Mouse (Mus musculus): ENCODE results near the gene Taf6l. TPM values are rescaled to one million over a fixed set of nuclear protein-coding genes. Genes with fewer than 3 reads are reported as not detected.

Gene Taf6l
- total RNA-seq (2015; ENCODE audit: low replicate concordance): 6.7 and 24.1 TPM in 2 replicates
- 10.5 and 10.9 TPM in 2 replicates for total RNA-seq (2017; ENCODE audit: low replicate concordance)

DNA sequence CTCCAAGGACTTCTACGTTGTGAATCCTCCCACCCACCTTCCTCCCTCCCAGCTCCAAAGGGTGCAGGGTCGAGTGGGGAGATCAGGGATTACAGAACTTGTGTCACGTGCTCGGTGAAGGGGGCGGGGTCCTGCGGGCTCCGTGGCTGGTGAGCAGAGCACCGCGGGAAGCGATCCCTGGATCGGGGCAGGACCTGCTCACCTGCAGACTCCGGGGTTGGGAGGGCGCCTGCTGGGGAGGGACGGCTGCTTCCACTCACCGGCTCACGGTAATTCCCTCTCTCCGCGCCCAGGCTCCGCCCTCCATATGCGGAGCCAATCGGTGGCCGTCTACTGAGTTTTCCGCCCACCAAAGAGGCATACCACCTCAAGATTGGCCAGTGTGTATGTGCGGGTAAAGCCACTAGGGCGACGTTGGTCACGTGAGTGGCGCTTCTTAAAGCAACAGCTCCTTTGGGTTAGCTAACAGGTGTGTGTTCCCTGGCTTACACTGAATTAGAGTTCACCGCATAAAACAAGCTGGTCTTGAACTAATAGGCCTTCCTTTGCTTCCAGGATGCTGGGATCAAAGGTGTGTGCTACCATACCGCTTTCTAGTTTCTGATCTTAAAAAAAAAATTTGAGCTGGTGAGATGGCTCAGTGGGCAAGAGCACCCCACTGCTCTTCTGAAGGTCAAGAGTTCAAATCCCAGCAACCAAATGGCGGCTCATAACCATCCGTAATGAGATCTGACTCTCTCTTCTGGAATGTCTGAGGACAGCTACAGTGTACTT, at the start of gene Taf6l:
Taf6l (minus strand) TSS at position 410 of the 774 bp plus-strand sequence.
- ATAC-seq (replicated peaks; ENCODE audit: low FRiP score, poor library complexity, severe bottlenecking): peak; percentile 99

DNA sequence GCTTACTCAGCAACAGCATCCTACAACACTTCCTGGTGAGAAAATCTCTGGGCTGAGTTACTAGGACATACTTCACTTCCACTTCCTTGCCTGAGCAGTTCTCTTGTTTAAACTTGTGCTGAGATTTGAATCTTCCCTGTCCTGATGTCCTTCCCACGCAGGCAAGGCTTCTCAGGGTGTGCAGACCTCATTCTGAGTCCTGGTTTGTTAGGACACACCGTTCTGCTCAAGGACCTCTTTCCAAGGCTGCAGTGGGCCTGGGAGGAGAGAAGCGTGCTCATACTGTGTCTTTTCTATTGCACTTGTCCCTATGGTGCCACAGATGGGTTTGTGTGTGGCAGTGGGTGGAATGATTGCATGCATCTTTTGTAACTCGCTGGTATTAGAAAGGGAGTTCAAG, 46.8 kb upstream of the Taf6l start:
- ATAC-seq (replicated peaks; ENCODE audit: low FRiP score, poor library complexity, severe bottlenecking): no peak

DNA sequence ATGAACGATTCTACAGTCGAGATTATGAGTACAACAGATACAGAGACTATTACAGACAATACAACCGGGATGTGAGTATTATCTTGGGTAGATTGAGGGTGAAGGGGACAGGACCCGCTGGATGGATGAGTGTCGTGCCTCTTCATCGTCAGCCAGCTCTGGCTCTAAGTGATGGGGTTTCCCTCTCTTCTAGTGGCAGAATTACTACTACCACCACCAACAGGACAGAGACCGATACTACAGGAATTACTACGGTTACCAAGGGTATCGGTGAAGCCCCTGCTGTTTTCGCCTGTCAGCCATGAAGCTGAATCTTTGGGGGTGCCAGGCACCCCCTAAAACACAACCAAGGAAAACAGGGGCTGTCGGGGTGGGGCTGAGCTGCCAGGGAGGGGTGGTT, 45.0 kb upstream of the Taf6l start:
- ATAC-seq (replicated peaks; ENCODE audit: low FRiP score, poor library complexity, severe bottlenecking): no peak

DNA sequence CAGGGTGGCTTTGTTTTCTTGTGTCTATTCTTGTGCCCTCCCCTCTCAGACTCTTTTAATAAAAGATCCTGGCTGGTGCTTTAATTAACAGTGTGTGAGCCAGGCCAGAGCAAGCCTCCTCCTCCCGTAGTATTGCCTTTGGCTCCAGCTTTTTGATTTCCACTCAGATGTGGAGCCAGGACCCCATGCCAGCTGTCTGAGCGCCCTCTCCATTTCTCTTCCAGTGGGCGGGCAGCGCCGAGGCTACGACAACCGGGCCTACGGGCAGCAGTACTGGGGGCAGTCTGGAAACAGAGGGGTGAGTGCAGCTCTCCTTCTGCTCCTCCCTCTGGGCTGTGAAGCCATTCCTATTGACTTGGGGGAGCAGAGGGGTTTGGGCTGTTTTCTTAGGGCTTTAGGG, 44.4 kb upstream of the Taf6l start:
- no peak for ATAC-seq (replicated peaks; ENCODE audit: low FRiP score, poor library complexity, severe bottlenecking)

DNA sequence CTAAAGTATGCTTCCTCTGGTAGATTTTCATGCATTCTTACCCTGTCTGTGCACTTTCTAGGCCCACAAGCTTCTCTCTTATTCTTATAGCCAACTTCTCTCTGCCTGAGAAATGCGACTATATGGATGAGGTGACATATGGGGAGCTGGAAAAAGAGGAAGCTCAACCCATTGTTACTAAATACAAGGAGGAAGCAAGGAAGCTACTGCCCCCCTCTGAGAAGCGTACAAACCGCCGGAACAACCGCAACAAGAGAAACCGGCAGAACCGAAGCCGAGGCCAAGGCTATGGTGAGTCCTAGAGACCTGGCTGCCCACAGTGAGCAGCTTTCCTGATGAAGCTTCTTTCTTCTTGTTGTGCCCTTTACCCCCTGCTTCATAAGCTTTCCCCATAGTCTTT, 43.4 kb upstream of the Taf6l start, which contains the start of gene AC129217.1:
AC129217.1 (plus strand) TSS at position 114 of the 400 bp plus-strand sequence.
- ATAC-seq (replicated peaks; ENCODE audit: low FRiP score, poor library complexity, severe bottlenecking): no peak

DNA sequence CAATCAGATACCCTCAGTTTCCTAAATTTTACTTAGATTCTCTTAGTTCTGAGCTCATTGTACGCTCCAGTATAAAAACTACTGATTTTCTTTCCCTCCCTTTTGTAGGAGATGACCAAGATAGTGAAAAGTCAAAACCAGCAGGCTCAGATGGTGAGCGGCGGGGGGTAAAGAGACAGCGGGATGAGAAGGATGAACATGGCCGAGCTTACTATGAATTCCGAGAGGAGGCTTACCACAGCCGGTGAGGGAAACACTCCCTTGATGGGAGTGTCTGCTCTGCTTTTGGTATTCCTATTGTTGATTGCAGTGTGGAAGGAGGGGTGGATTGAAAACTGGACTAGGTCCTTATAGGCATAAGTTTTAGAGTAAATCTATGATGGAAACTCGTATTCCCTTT, 36.5 kb upstream of the Taf6l start:
- ATAC-seq (replicated peaks; ENCODE audit: low FRiP score, poor library complexity, severe bottlenecking): no peak

DNA sequence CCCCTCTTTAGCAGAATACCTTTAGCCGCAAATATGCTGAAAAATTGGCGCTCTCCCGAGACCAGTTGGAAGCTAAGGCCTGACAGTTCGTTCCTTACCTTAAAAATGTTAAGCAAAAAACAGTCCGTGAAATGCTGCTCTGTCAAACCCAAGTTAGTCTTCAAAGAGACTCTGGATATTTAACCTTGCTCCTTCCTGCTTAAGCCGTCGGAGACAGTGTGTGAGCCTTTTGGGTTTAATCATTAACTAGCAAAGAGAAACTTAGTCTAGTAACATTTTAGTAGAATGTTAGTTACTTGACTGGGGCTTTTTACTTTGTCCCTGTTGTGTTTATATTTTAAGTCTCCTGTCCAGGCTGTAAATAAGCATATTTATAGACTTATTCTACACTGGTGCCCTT, 34.9 kb upstream of the Taf6l start:
- ATAC-seq (replicated peaks; ENCODE audit: low FRiP score, poor library complexity, severe bottlenecking): no peak

DNA sequence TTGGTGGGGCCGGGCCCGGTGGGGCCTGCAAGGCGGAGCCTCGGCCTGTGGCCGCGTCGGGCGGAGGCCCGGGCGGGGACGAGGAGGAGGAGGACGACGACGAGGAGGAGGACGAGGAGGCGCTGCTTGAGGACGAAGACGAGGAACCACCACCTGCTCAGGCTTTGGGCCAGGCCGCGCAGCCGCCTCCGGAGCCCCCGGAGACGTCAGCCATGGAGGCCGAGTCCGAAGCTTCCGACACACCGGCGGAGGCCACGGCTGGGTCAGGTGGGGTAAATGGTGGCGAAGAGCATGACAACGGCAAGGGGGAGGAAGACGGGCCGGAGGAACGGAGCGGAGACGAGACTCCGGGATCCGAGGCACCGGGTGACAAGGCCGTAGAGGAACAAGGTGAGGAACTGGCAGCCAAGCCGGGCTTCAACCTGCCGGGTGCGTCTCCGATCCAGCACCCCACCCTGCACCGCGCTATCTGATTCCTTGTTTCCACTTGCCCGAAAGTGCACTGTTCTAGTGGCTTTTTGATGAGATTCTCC, 34.3 kb upstream of the Taf6l start:
- peak; percentile 48 for ATAC-seq (replicated peaks; ENCODE audit: low FRiP score, poor library complexity, severe bottlenecking)

DNA sequence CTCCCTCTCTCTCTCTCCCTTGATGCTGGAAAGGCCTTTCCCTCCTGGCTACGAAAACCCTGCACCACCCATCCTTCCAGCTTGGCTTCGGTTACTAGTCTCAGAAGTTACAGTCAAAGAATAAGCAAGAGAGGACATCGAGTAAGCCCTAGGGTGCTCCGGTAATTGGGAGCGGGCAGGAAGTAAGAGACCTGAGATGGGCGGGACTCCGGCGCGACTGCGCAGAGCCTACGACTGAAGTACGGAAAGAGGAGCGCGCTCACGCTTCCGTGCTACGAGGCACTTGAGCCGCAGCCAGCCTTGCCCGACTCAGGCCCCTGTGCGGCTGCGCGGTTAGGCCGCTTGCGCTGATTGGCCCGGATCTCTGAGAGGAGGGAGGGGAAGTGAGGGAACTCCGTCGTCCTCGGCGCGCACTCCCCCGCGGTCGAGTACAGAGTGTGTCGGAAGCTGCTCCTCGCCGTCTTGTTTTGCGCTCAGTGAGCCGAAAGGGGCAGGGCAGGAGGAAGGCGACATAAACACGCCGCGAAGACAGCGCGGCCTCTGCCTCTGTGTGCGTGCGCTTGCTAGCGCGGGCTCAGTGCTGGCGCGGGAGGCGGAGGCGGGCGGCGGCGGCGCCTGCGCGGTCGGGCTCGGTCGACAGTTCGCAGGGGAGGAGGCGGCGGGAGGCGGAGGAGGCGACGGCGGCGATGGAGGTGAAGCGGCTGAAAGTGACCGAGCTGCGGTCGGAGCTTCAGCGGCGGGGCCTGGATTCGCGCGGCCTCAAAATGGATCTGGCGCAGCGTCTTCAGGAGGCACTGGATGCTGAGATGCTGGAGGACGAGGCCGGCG, 33.6 kb upstream of the Taf6l start, which contains the start of gene Hnrnpul2:
Hnrnpul2 (plus strand) TSS at position 415 of the 828 bp plus-strand sequence.
- ATAC-seq (replicated peaks; ENCODE audit: low FRiP score, poor library complexity, severe bottlenecking): peak; percentile 83

DNA sequence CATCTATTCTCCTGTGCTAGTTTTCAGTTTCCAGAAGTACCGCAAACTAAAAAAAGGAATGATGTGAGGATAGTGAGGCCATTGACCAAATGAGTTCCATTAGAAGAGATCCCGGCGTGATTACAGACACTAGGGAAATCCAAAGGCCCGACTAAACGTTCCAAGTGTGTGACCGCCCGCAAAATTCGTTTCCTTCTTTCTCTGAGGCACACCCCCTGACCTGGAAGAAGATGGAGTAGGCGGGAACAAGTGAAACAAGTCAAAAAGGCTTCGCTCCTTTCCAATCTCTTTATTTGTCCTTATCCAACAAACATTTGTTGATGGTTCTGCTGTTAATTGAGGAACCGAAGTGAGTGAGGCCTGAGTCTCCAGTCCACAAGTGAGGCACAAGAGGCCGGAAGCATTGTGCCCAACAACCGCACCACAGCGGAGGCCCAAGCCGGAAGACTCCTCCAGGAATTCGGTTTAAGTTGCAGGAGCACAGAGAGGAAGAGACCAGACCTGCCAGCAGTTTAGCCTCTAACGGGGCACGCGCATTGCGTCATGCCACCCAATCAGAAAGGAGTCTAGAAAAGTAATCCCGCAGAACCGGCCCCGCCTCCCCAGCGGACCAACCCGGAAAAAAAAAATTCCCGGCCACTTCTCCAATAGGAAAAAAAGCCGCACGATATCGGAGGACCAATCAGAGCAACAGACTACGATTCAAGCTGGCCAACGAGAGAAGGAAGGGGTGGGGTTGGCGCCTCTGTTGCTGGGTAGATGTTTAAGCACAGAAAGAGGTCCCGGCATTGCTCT, 32.8 kb upstream of the Taf6l start, which contains the start of gene Ttc9c:
Ttc9c (minus strand) TSS at position 533 of the 795 bp plus-strand sequence.
- ATAC-seq (replicated peaks; ENCODE audit: low FRiP score, poor library complexity, severe bottlenecking): peak; percentile 78

DNA sequence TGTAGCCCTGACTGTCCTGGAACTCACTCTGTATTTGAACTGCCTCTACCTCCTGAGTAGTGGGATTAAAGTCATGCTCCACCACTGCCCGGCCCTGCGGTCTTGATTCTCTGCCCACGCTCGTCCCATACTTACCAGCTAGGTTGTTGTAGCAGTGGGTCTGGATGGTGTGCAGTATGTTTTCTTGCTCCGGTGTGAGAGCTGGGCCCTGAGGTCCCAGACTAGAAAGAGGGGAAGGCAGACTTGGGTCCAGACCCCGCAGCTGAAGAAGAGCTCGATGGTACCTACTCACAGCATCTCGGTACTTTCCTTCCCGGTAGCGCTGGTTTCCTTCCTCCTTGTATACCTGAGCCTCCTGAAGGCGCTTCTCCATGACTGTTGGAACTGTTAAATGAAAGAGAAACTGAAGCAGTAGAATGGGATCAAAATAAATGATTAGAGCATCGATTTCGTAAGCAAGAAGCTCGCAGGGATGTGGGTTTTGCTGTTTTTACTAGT, 32.1 kb upstream of the Taf6l start:
- no peak for ATAC-seq (replicated peaks; ENCODE audit: low FRiP score, poor library complexity, severe bottlenecking)

DNA sequence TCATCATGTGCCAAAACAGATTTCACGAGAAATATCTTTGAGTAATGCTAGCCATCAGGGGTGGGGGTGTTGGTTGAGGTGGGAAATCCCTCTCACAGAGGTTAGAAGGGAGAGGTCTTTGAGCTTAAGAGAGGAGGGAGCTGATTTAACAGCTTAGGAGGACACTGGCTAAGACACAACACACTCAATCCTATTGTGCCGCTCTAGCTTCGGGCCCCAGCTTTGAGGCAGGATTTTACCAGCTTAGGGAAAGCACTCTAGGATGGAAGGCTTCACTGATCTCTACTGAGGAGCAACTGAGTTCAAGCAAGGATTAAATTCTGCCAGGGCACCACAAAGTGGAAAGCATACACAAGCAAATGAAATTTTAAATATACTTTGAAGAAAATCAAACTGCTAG, 30.8 kb upstream of the Taf6l start:
- no peak for ATAC-seq (replicated peaks; ENCODE audit: low FRiP score, poor library complexity, severe bottlenecking)

DNA sequence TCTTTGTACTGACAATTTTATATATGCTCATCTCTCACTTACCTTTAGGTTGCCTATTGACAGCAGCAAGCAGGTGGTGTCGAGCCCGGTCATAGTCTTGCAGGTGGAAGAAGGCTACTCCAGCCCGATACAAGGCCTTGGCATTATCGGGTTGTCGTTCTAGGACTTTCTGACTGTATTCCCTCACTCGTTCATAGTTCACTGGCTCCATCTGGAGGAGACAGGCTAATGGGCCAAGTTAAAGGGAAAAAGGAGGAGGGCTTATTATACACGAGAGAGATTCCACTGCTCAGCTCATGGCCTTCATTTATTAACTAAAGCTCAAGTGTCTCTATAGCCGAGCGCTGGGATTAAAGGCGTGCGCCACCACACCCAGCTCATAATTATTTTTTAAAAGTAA, 29.6 kb upstream of the Taf6l start:
- no peak for ATAC-seq (replicated peaks; ENCODE audit: low FRiP score, poor library complexity, severe bottlenecking)

DNA sequence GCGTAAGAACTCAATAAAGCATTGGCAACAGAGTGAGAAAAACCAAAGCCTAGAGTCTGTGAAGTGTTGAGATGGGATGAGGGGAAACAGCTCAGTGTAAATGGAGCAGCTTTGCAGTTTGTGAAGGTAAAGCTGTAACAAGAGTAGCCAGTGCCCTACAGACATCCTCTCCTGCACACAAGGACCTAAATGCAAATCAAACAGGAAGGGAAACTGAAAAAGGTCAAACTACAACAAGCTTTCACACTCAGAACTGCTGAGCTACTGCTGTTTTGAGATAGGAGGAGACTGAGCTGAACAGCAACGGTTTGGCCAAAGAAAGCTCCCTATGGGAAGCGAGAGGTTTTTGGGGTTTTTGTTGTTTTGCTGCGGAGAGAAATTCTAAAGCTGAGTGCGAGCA, 20.6 kb upstream of the Taf6l start:
- no peak for ATAC-seq (replicated peaks; ENCODE audit: low FRiP score, poor library complexity, severe bottlenecking)

DNA sequence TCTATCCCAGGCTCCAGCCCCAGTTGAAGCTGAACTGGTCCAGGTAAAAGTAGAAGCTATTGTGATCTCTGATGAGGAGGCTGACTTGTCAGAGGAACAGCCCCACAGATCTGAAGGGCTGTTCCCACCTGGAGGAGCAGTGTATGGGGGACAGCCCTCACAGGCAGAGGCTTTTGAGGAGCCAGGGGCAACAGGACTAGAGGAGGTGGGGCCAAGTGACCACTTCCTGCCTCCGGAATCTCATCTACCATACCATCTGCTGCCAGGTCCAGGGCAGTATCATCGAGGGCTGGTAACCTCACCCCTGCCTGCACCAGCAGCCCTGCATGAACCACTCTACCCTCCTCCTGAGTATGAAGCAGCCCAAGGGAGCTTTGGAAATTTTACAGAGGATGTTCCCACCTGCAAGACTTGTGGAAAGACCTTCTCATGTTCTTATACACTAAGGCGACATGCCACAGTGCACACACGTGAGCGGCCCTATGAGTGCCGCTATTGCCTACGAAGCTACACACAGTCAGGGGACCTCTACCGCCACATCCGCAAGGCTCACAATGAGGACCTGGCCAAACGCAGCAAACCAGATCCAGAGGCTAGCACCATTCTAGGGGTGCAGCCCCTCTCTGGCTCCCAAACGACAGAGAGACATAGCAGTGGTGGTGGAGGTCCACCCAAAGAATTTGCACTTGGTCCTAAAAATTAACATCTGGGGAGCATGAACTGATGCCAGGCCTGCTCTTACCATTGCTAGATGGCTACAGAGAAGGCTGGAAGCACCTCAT, 17.9 kb upstream of the Taf6l start:
- no peak for ATAC-seq (replicated peaks; ENCODE audit: low FRiP score, poor library complexity, severe bottlenecking)

DNA sequence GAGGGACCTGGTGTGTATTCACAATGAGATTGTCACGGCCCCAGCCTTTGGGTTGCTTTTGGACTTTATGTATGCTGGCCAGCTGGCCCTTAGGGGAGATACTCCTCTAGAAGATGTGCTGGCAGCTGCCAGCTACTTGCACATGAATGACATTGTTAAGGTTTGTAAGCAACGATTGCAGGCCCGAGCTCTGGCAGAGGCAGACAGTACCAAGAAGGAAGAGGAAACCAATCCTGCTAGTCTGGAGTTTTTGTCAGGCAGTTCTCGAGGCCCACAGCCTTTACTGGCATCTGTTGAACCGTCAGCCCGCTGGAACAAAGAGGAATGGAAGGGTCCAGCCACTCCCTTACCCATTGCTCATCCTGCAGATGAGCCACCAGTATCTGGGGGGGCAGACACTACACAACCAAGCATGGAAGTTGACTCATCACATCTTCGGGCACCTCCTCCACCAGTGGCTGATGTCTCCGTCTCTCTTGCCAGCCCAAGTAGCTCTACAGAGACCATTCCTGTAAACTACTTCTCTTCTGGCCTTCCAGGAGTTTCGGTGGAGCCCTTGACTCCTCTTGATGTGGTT, 17.1 kb upstream of the Taf6l start:
- no peak for ATAC-seq (replicated peaks; ENCODE audit: low FRiP score, poor library complexity, severe bottlenecking)

DNA sequence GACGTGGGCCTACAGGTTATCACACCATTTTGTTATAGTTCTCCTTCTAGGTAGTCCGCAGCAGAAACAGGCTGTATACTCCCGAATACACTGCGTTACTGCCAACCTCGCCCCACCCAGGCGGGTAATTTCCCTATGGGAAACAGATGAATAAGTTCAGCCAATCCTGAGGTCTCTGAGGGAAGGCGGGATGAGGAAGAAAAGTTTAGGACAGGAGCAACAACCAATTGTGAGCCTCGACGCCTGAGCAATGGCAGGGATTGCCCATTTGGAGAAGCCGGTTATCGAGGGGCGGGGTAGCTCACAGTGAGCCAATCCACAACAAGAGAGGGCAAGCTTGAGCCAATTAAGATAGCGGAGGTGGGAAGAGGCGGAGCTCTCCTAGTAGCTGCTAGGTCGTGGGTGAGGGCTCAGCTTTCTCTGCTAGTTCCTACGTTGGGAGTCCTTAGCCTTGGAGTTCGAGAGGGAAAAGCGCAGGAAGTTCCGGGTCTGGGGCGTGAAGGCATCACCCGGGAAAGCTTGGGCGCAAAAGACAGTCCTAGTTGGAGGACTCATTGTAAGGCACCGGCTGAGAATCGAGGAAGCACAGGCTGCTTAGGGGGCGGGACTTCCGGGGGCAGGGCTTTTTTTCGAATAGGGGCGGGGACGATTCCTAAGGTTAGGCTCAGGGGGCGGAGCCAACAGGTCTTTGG, 16.1 kb upstream of the Taf6l start, which contains the start of gene Zbtb3:
Zbtb3 (plus strand) TSS at position 426 of the 692 bp plus-strand sequence.
- ATAC-seq (replicated peaks; ENCODE audit: low FRiP score, poor library complexity, severe bottlenecking): peak; percentile 94

DNA sequence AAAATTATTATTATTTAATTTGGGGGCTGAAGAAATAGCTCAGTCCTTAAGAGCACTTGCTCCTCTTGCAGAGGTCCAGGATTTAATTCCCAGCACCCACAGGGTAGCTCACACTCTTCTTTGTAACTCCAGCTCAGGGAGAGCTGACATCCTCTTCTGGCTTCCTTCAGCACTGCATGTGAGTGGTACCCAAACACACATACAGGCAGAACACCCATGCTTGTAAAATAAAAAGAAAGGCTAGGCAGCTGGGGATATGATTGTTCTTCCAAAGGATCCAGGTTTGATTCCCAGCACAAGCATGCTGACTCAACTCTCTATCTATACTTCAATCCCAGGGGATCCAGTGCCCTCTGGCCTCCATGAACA, 12.7 kb upstream of the Taf6l start:
- no peak for ATAC-seq (replicated peaks; ENCODE audit: low FRiP score, poor library complexity, severe bottlenecking)

All from erythroid progenitor cell, adult 5-6 weeks (primary cell).